Mouse (Mus musculus) ES-Bruce4 (cell line): ENCODE data around the gene Rassf1. TPM values are rescaled to one million over a fixed set of nuclear protein-coding genes. Genes with fewer than 3 reads are reported as not detected.

ENCODE experiments used
- H3K27ac ChIP-seq: 2 replicates; pipeline ENCODE4 v1.5.1; 2012; ENCODE audit warnings: low read length, inconsistent platforms; ENCODE audit not compliant: insufficient read depth
- H3K27me3 ChIP-seq: 2 replicates; pipeline ENCODE4 v1.6.1; 2012; ENCODE audit warnings: mild to moderate bottlenecking, low read length, inconsistent platforms; ENCODE audit not compliant: control insufficient read depth, poor library complexity, insufficient read depth, severe bottlenecking
- H3K36me3 ChIP-seq: 2 replicates; pipeline ENCODE4 v1.6.1; 2012; ENCODE audit warnings: inconsistent platforms, mild to moderate bottlenecking, low read length, moderate library complexity; ENCODE audit not compliant: control insufficient read depth, poor library complexity, insufficient read depth, severe bottlenecking
- H3K4me1 ChIP-seq: one replicate; pipeline ENCODE4 v1.8.1; 2011; ENCODE audit warnings: low read length; ENCODE audit not compliant: control insufficient read depth, insufficient read depth
- H3K4me3 ChIP-seq: 2 replicates; pipeline ENCODE4 v1.5.1; 2011; ENCODE audit warnings: low read depth, mild to moderate bottlenecking, low read length
- H3K9ac ChIP-seq: 2 replicates; pipeline ENCODE4 v1.6.1; 2012; ENCODE audit warnings: low read depth, mild to moderate bottlenecking, inconsistent platforms; ENCODE audit not compliant: poor library complexity, severe bottlenecking
- H3K9me3 ChIP-seq: replicated peaks from 2 replicates; pipeline ENCODE4 v1.6.1; 2012; ENCODE audit warnings: mild to moderate bottlenecking, low read length, inconsistent platforms; ENCODE audit not compliant: control insufficient read depth, poor library complexity, insufficient read depth, severe bottlenecking
- CTCF ChIP-seq: IDR thresholded peaks from one replicate; pipeline ENCODE4 v1.8.1; 2011; ENCODE audit warnings: low read depth, low read length
- EP300 ChIP-seq: IDR thresholded peaks from 2 replicates; pipeline ENCODE4 v1.6.1; 2011; ENCODE audit warnings: low read depth, low read length; ENCODE audit not compliant: insufficient read depth
- POLR2A ChIP-seq: IDR thresholded peaks from one replicate; pipeline ENCODE4 v1.8.1; 2011; ENCODE audit warnings: low read length; ENCODE audit not compliant: insufficient read depth
- polyA plus RNA-seq: library from polyadenylated mRNA; stranded (reverse); fragments of >200 nt; gene quantifications from 2 replicates; pipeline ENCODE4 v1.2.4, GENCODE M21; 2011; ENCODE audit warnings: low read depth; ENCODE audit not compliant: missing spikeins, insufficient read depth, insufficient read length

Gene Rassf1
- polyA plus RNA-seq, 1 experiment: 24.8 TPM

DNA sequence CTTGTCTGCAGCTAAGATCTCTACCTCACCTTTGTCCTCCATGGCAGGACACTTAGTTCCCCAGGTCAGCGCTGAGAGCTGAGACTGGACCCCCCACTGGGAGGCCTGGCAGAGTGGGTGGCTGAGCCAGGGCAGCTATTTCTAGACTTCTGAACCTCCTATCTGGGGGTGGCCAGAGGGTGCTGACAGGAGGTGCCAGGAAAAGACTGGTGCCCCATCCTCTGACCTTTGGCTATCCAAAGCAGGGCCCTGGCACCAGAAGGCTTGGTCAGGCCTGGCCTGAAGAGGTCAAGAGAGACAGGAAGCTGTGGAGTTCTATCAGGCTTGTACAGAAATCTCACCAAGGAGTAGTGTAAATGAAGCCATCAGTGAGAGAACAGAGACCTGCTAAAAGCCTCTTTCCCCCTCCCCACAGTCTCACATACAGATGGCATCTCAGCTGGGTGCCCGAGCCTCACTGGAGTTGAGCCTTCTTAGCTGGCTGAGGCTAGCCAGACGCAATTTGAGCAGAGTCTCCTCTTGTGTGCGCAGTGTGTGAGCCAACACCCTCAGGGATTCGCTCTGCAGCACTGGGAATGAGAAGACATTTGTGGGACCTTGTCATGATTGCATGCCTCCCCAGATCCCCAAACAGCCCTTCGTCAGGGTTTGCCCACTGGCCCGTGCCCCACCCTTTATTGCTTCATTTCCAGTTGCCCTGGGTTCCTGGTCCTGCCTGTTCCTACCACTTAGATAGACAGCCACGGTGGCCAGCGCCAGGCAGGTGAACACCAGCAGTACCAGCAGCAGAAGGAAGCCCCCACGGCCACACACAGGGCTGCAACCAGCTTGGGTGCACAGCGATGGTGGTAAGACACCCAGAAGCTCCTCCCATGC is 42.0 kb downstream of the Rassf1 start:
- Histone ChIP-seq H3K9me3 (peaks cover 13% of the 10 kb centered on the region), H3K36me3 (peaks cover 35% of the 10 kb centered on the region), H3K27ac (no peak overlapping the region), H3K4me3 (no peak overlapping the region), H3K9ac (no peak overlapping the region), H3K27me3 (no peaks in the 10 kb centered on the region), H3K4me1 (no peaks in the 10 kb centered on the region)
- TF ChIP-seq CTCF: no peak
- no peak for TF ChIP-seq POLR2A
- no peak for TF ChIP-seq EP300

DNA sequence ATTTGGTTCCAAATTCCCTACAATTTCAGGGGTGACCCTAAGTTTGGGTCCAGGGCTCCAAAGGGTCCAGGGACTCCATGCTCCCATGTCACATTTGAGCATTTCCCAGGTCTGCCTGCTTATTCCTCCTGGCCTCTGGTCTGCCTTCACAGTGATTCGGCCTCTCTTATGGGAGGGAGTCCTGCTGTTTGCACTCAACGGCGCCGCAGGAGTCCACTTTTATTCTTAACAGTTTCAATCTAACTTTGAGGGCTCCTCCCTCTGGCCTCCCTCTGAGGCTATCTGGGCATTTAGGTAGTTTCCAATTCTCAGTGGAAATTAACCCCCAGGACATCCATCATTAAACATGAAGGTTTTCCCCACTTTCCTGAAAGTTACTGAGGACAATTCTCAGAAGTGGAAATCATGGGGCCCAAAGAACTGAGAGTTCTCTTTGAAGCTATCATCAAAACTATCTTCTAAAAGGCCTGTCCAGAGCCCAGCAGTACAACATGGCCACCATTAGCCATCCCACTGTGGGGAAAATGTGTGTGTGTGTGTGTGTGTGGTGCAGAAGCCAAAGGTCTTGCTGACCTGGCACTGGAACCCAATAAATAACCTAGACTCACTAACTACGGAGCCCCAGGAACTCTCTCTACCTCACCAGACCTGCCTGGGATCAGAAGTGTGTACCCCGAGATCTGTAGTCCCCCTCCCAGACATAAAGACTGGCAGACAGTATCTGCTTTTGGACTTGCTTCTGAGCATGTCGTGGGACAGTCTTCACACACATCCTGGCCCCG is 43.1 kb downstream of the Rassf1 start:
- no peak overlapping the region for H3K9ac ChIP-seq
- no peak for TF ChIP-seq POLR2A
- TF ChIP-seq EP300: no peak
- no peak for TF ChIP-seq CTCF
- H3K36me3 ChIP-seq: peaks cover 33% of the 10 kb centered on the region
- H3K4me3 ChIP-seq: no peak overlapping the region
- no peaks in the 10 kb centered on the region for H3K27me3 ChIP-seq
- no peak overlapping the region for H3K27ac ChIP-seq
- no peaks in the 10 kb centered on the region for H3K4me1 ChIP-seq
- peaks cover 13% of the 10 kb centered on the region for H3K9me3 ChIP-seq

DNA sequence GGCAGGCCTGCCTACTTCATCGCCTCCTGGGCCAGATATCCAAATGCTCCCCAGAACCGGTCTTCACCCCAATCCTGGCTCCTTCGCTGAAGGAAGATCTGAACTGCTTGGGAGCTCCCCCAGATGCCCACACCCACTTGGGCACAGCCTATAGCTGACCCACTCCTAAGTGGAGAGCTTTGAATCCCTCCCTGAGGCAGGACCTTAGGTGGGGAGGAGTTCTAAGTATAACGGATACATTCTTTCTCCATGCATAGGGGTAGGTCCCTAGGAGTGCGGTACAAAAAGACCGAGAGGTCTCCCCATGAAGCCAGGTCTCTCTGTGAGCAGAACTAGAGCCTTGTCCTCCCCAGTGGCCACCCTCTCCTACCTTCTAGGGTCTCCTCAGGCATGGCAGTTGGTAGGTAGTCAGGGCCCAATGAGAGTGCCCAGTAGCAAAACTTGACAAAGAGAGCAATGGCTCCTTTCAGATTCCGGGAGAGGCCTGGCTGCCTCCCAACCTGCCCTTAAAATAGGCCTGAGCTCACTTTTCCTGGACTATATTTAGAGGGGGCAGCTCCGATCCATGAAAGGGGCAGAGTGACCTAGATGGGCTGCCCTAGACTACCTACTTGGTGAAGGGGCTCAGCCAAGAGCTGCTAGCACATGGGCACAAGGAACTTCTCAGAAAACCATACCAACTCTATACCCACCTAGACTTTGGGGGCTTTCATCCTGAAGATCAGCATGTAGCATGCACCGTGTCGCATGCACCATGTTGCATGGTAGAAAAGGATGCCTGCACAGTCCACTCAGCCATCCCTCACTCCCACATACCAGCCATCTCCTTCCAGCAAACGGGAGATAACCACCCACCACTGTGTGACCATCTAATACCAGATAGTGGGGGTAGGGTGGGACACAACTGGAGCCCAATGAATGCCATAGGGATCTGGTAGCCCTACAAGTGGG is 45.5 kb downstream of the Rassf1 start:
- no peak for TF ChIP-seq EP300
- no peak for TF ChIP-seq POLR2A
- no peak for TF ChIP-seq CTCF
- Histone ChIP-seq H3K4me1 (peaks cover 2% of the 10 kb centered on the region), H3K9ac (no peak overlapping the region), H3K27ac (no peak overlapping the region), H3K27me3 (no peaks in the 10 kb centered on the region), H3K36me3 (peaks cover 8% of the 10 kb centered on the region), H3K9me3 (no peaks in the 10 kb centered on the region), H3K4me3 (no peak overlapping the region)

DNA sequence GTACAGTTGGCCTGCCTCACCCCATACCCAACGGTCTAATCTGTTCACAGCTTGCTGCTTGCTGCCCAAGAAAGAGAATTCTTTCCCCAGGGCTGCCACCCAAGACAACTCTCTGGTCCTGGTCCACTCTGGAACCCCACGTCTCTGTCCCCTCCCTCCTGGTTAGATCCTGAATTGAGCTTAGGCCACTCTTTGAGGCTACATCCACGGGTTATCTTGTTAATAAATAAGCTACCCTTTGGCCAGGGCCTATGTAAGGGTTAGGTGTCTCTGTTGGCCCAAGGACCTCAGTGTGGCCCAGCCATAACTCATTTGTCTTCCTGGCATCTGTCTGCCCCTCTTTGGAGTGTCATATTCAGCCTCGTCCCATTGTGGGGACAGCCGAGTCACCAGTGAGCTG is 47.0 kb downstream of the Rassf1 start:
- peak overlapping the region; percentile 35 for H3K4me3 ChIP-seq
- peaks cover 2% of the 10 kb centered on the region for H3K4me1 ChIP-seq
- no peaks in the 10 kb centered on the region for H3K9me3 ChIP-seq
- TF ChIP-seq EP300: no peak
- TF ChIP-seq POLR2A: no peak
- TF ChIP-seq CTCF: no peak
- no peak overlapping the region for H3K9ac ChIP-seq
- no peaks in the 10 kb centered on the region for H3K36me3 ChIP-seq
- no peaks in the 10 kb centered on the region for H3K27me3 ChIP-seq
- H3K27ac ChIP-seq: no peak overlapping the region

DNA sequence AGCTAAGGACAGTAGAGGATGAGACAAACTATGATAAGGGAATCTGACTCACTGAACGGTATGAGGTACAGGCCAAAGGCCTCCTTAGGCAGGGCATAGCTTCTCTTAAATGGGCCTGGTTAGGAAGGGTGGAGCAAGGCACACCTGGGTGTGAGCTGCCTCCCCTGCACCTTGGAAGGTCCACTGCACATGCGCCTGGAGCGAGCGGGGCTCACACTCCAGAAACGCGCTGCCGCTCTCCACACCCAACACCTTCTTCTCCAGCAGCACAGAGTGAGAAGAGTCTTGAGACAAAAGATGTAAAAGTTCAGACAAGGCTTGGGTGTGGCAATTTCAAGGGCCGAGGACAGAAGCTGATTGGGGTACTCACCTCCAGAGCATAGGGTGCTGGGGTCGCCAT is 48.1 kb downstream of the Rassf1 start:
- Histone ChIP-seq H3K9ac (no peak overlapping the region), H3K4me3 (peak overlapping the region; percentile 34), H3K27me3 (no peaks in the 10 kb centered on the region), H3K27ac (no peak overlapping the region), H3K4me1 (peaks cover 5% of the 10 kb centered on the region), H3K36me3 (no peaks in the 10 kb centered on the region), H3K9me3 (no peaks in the 10 kb centered on the region)
- TF ChIP-seq CTCF (no peak), EP300 (no peak), POLR2A (no peak)
